Mouse (Mus musculus) stomach, embryonic 14.5 days (tissue): ENCODE results near the gene Accsl. TPM values are rescaled to one million over a fixed set of nuclear protein-coding genes. Genes with fewer than 3 reads are reported as not detected.

Source experiments
- ATAC-seq: fragments of 200-750 bp; cut with Nextera tagmentation; 2 replicates; pipeline ENCODE4 v1.8.0; 2017; ENCODE audit warnings: low read depth, moderate TSS enrichment; ENCODE audit not compliant: insufficient number of reproducible peaks, insufficient read depth, low FRiP score
- H3K27ac ChIP-seq: fragments of 300-500 bp; sonication (generic); 2 replicates; pipeline ENCODE4 v1.5.1; 2014; ENCODE audit warnings: mild to moderate bottlenecking, low read length, moderate library complexity, mixed read lengths
- H3K27me3 ChIP-seq: fragments of 300-500 bp; sonication (generic); 2 replicates; pipeline ENCODE4 v1.6.1; 2014; ENCODE audit warnings: low read length, control low read depth, mixed read lengths; ENCODE audit not compliant: control insufficient read depth, insufficient read depth
- H3K36me3 ChIP-seq: fragments of 300-500 bp; sonication (generic); 2 replicates; pipeline ENCODE4 v1.6.1; 2014; ENCODE audit warnings: mild to moderate bottlenecking, control low read depth, low read length, moderate library complexity, mixed read lengths; ENCODE audit not compliant: control insufficient read depth, insufficient read depth
- H3K4me1 ChIP-seq: fragments of 300-500 bp; sonication (generic); 2 replicates; pipeline ENCODE4 v1.6.1; 2014; ENCODE audit warnings: low read length, control low read depth, mixed read lengths; ENCODE audit not compliant: control insufficient read depth, insufficient read depth
- H3K4me2 ChIP-seq: fragments of 300-500 bp; sonication (generic); replicated peaks from 2 replicates; pipeline ENCODE4 v1.6.1; 2014; ENCODE audit warnings: low read depth, low read length, control low read depth
- H3K4me3 ChIP-seq: fragments of 300-500 bp; sonication (generic); 2 replicates; pipeline ENCODE4 v1.5.1; 2014; ENCODE audit warnings: low read depth, low read length, control low read depth
- H3K9ac ChIP-seq: fragments of 300-500 bp; sonication (generic); replicated peaks from 2 replicates; pipeline ENCODE4 v1.6.1; 2014; ENCODE audit warnings: low read depth, mild to moderate bottlenecking, control low read depth, low read length, moderate library complexity, mixed read lengths
- H3K9me3 ChIP-seq: fragments of 300-500 bp; sonication (generic); 2 replicates; pipeline ENCODE4 v1.6.1; 2016; ENCODE audit warnings: low read depth, low read length, control low read depth; ENCODE audit not compliant: control insufficient read depth
- WGBS: fragments of 180-500 bp; shearing (Covaris S2); extraction: QIAGEN DNeasy Blood & Tissue Kit; methylation state at CpG from one replicate; pipeline ENCODE4 v1.1.7; 2014; 5-methylcytosine and 5-hydroxymethylcytosine counted together
- polyA plus RNA-seq: library from polyadenylated mRNA; unstranded; fragments of >200 nt; fragmentation: Nextera tagmentation; extraction: Ambion mirVana; gene quantifications from 2 replicates; pipeline ENCODE4 v1.2.1, GENCODE M21; 2014

Accsl gene
- polyA plus RNA-seq, 1 experiment from 2014 or later = 0.51 TPM

- Histone ChIP-seq H3K9me3 (no peaks in the 10 kb centered on the region), H3K9ac (no peak overlapping the region), H3K4me2 (no peak overlapping the region), H3K27me3 (no peaks in the 10 kb centered on the region), H3K36me3 (no peaks in the 10 kb centered on the region), H3K27ac (no peak overlapping the region), H3K4me3 (no peak overlapping the region), H3K4me1 (0 out of 2 replicates have a peak, but pooled peaks cover 7% of the 10 kb centered on the region)
- WGBS = 85% methylated on average over 9 of the region's 9 CpGs
- no peak for ATAC-seq
Measured at GRCm38 (mm10) chr2:93881640-93882367, 12.8 kb upstream of the Accsl start.

GRCm38 (mm10) chr2:93880981-93881380 lies 12.0 kb upstream of the Accsl start:
- H3K9me3 ChIP-seq = no peaks in the 10 kb centered on the region
- H3K27me3 ChIP-seq = no peaks in the 10 kb centered on the region
- no peaks in the 10 kb centered on the region for H3K4me1 ChIP-seq
- no peak overlapping the region for H3K9ac ChIP-seq
- no peak overlapping the region for H3K4me3 ChIP-seq
- H3K27ac ChIP-seq = no peak overlapping the region
- 46% methylated on average over 3 of the region's 3 CpGs for WGBS
- ATAC-seq = no peak
- H3K36me3 ChIP-seq = no peaks in the 10 kb centered on the region
- H3K4me2 ChIP-seq = no peak overlapping the region

GRCm38 (mm10) chr2:93880450-93880849 lies 11.5 kb upstream of the Accsl start:
- Histone ChIP-seq H3K4me3 (no peak overlapping the region), H3K36me3 (no peaks in the 10 kb centered on the region), H3K9ac (no peak overlapping the region), H3K27ac (no peak overlapping the region), H3K4me1 (no peaks in the 10 kb centered on the region), H3K4me2 (no peak overlapping the region), H3K27me3 (no peaks in the 10 kb centered on the region), H3K9me3 (no peaks in the 10 kb centered on the region)
- no peak for ATAC-seq
- WGBS = 70% methylated on average over 8 of the region's 8 CpGs

- no peaks in the 10 kb centered on the region for H3K27me3 ChIP-seq
- H3K9ac ChIP-seq = no peak overlapping the region
- ATAC-seq = peak; percentile 35; the same call in 1 of the 2 replicates
- H3K36me3 ChIP-seq = no peaks in the 10 kb centered on the region
- no peak overlapping the region for H3K4me3 ChIP-seq
- WGBS = 48% methylated on average over 5 of the region's 5 CpGs
- H3K9me3 ChIP-seq = no peaks in the 10 kb centered on the region
- no peak overlapping the region for H3K4me2 ChIP-seq
- peaks cover 6% of the 10 kb centered on the region; the same call in 1 of the 2 replicates for H3K4me1 ChIP-seq
- H3K27ac ChIP-seq = no peak overlapping the region
Measured at GRCm38 (mm10) chr2:93877005-93877404, 8.0 kb upstream of the Accsl start.

GRCm38 (mm10) chr2:93874606-93875005 lies 5.6 kb upstream of the Accsl start:
- Histone ChIP-seq H3K4me3 (no peak overlapping the region), H3K27ac (no peak overlapping the region)

GRCm38 (mm10) chr2:93874227-93874514 lies 5.2 kb upstream of the Accsl start:
- H3K27ac ChIP-seq = no peak overlapping the region
- no peaks in the 10 kb centered on the region for H3K9me3 ChIP-seq
- no peaks in the 10 kb centered on the region for H3K27me3 ChIP-seq
- 21% methylated on average over 2 of the region's 2 CpGs for WGBS
- peaks cover 6% of the 10 kb centered on the region; the same call in 1 of the 2 replicates for H3K4me1 ChIP-seq
- ATAC-seq = no peak
- no peak overlapping the region for H3K4me3 ChIP-seq
- H3K36me3 ChIP-seq = no peaks in the 10 kb centered on the region
- H3K9ac ChIP-seq = no peak overlapping the region
- no peak overlapping the region for H3K4me2 ChIP-seq

More at GRCm38 (mm10) chr2:93874606-93875005, 5.6 kb upstream of the Accsl start:
- no peaks in the 10 kb centered on the region for H3K36me3 ChIP-seq
- no peaks in the 10 kb centered on the region for H3K27me3 ChIP-seq
- 89% methylated on average over 3 of the region's 3 CpGs for WGBS
- H3K4me2 ChIP-seq = no peak overlapping the region
- H3K4me1 ChIP-seq = peaks cover 6% of the 10 kb centered on the region; the same call in 1 of the 2 replicates
- no peak overlapping the region for H3K9ac ChIP-seq
- no peak for ATAC-seq
- H3K9me3 ChIP-seq = no peaks in the 10 kb centered on the region

GRCm38 (mm10) chr2:93873449-93874226 lies 4.7 kb upstream of the Accsl start:
- H3K27me3 ChIP-seq = no peaks in the 10 kb centered on the region
- no peak for ATAC-seq
- peaks cover 6% of the 10 kb centered on the region; the same call in 1 of the 2 replicates for H3K4me1 ChIP-seq
- no peak overlapping the region for H3K4me3 ChIP-seq
- H3K36me3 ChIP-seq = no peaks in the 10 kb centered on the region
- H3K4me2 ChIP-seq = no peak overlapping the region
- no peaks in the 10 kb centered on the region for H3K9me3 ChIP-seq
- WGBS = 15% methylated on average over 12 of the region's 12 CpGs
- H3K27ac ChIP-seq = no peak overlapping the region
- no peak overlapping the region for H3K9ac ChIP-seq

- Histone ChIP-seq H3K27ac (no peak overlapping the region), H3K36me3 (no peaks in the 10 kb centered on the region), H3K4me2 (no peak overlapping the region), H3K4me1 (peaks cover 6% of the 10 kb centered on the region; the same call in 1 of the 2 replicates), H3K4me3 (no peak overlapping the region), H3K9ac (no peak overlapping the region), H3K27me3 (no peaks in the 10 kb centered on the region), H3K9me3 (no peaks in the 10 kb centered on the region)
- 81% methylated on average over 7 of the region's 7 CpGs for WGBS
- no peak for ATAC-seq
Measured at GRCm38 (mm10) chr2:93872257-93872656, 3.3 kb upstream of the Accsl start.
